13 mouse cellular contexts compared by ENCODE assay signal in the genomic region with DNA sequence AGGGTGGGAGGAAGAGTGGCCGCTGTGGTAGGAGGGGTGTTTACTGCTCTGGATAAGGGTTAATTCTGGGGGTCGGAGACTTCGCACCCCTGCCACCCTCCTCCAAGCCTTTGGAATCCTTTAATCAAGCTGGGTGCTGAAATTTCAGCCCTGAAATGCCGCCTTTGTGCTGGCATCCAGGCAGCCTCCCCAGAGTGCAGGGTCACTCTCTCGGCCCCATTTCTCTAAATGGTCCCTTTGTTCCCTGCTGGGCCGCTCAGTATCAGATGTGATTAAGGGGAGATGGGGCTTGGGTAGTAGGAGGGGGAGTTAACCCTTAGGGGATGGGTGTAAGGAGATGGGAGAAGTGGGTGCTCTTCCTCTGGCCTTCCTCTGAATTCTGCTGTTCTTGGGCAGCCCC. TPM values are rescaled to one million over a fixed set of nuclear protein-coding genes. Genes with fewer than 3 reads are reported as not detected.
DNase-seq lines count a peak whose midpoint lies in the region; ATAC-seq and TF ChIP-seq lines count a peak whose summit lies in the region.
"Had no signal": no experiment of that assay in that cellular context is flagged by ENCODE, and none has a peak within 500 bp of the region (broad histone marks: within the 10 kb centered on the region; RNA-seq: fewer than 3 reads in every experiment).

No protein-coding gene starts in this region.

- 50% methylated on average over 6 of the region's 6 CpGs for WGBS in lung, embryonic 14.5 days
- 48% methylated on average over 6 of the region's 6 CpGs for WGBS in lung, postnatal 0 days
- 34% methylated on average over 6 of the region's 6 CpGs for WGBS in forebrain, embryonic 12.5 days
- WGBS in limb, embryonic 10.5 days: 61% methylated on average over 6 of the region's 6 CpGs
- WGBS in neural tube, embryonic 14.5 days: 44% methylated on average over 6 of the region's 6 CpGs

- no peaks in the 10 kb centered on the region for H3K9me3 ChIP-seq in lung, embryonic 14.5 days (ENCODE audit: low read depth, low read length)
- no peaks in the 10 kb centered on the region for H3K9me3 ChIP-seq in lung, postnatal 0 days (ENCODE audit: low read length)
- H3K9me3 ChIP-seq in forebrain, embryonic 12.5 days: no peaks in the 10 kb centered on the region
- H3K9me3 ChIP-seq in limb, embryonic 10.5 days (replicated peaks): no peaks in the 10 kb centered on the region
- H3K9me3 ChIP-seq in neural tube, embryonic 14.5 days (ENCODE audit: control insufficient read depth, low read length): no peaks in the 10 kb centered on the region

- peaks cover 39% of the 10 kb centered on the region for H3K36me3 ChIP-seq in lung, embryonic 14.5 days (ENCODE audit: insufficient read depth)
- peaks cover 8% of the 10 kb centered on the region; the same call in 1 of the 2 replicates for H3K36me3 ChIP-seq in lung, postnatal 0 days (ENCODE audit: insufficient read depth, low read length)
- H3K36me3 ChIP-seq in forebrain, embryonic 12.5 days (replicated peaks): peaks cover 46% of the 10 kb centered on the region
- H3K36me3 ChIP-seq in limb, embryonic 10.5 days: peaks cover 55% of the 10 kb centered on the region
- H3K36me3 ChIP-seq in neural tube, embryonic 14.5 days (ENCODE audit: control insufficient read depth, insufficient read depth, low read length): peaks cover 24% of the 10 kb centered on the region

- no peak for ATAC-seq in lung, embryonic 14.5 days (ENCODE audit: insufficient read depth)
- no peak for ATAC-seq in lung, postnatal 0 days
- no peak for ATAC-seq in forebrain, embryonic 12.5 days (ENCODE audit: low FRiP score)
- ATAC-seq in neural tube, embryonic 14.5 days (ENCODE audit: low read depth): no peak

- H3K4me3 ChIP-seq in lung, embryonic 14.5 days (ENCODE audit: low read depth, low read length): no peak overlapping the region
- no peak overlapping the region for H3K4me3 ChIP-seq in lung, postnatal 0 days (ENCODE audit: low read depth, low read length)
- no peak overlapping the region for H3K4me3 ChIP-seq in forebrain, embryonic 12.5 days (replicated peaks)
- no peak overlapping the region for H3K4me3 ChIP-seq in limb, embryonic 10.5 days
- H3K4me3 ChIP-seq in neural tube, embryonic 14.5 days (ENCODE audit: low read depth, low read length): no peak overlapping the region

- H3K9ac ChIP-seq in lung, embryonic 14.5 days: no peak overlapping the region
- no peak overlapping the region for H3K9ac ChIP-seq in lung, postnatal 0 days (replicated peaks; ENCODE audit: low read depth)
- no peak overlapping the region for H3K9ac ChIP-seq in forebrain, embryonic 12.5 days
- H3K9ac ChIP-seq in neural tube, embryonic 14.5 days (replicated peaks; ENCODE audit: low read depth, low read length): no peak overlapping the region

- H3K4me1 ChIP-seq in lung, embryonic 14.5 days (ENCODE audit: insufficient read depth): no peaks in the 10 kb centered on the region
- no peaks in the 10 kb centered on the region for H3K4me1 ChIP-seq in lung, postnatal 0 days (ENCODE audit: insufficient read depth, low read depth, low read length)
- H3K4me1 ChIP-seq in forebrain, embryonic 12.5 days: peaks cover 31% of the 10 kb centered on the region
- H3K4me1 ChIP-seq in limb, embryonic 10.5 days: peaks cover 36% of the 10 kb centered on the region
- H3K4me1 ChIP-seq in neural tube, embryonic 14.5 days (ENCODE audit: control insufficient read depth, insufficient read depth, low read length): peaks cover 9% of the 10 kb centered on the region; the same call in 1 of the 2 replicates

- H3K27me3 ChIP-seq in lung, embryonic 14.5 days (ENCODE audit: insufficient read depth, low read length): no peaks in the 10 kb centered on the region
- no peaks in the 10 kb centered on the region for H3K27me3 ChIP-seq in lung, postnatal 0 days (replicated peaks; ENCODE audit: insufficient read depth, low read length)
- no peaks in the 10 kb centered on the region for H3K27me3 ChIP-seq in forebrain, embryonic 12.5 days
- peaks cover 12% of the 10 kb centered on the region; the same call in 1 of the 2 replicates for H3K27me3 ChIP-seq in limb, embryonic 10.5 days (ENCODE audit: low read depth, poor library complexity, severe bottlenecking)
- no peaks in the 10 kb centered on the region for H3K27me3 ChIP-seq in neural tube, embryonic 14.5 days (ENCODE audit: control insufficient read depth, insufficient read depth, low read length)

- peak overlapping the region; percentile 50; the same call in 1 of the 2 replicates for H3K27ac ChIP-seq in lung, embryonic 14.5 days (ENCODE audit: low read depth)
- no peak overlapping the region for H3K27ac ChIP-seq in lung, postnatal 0 days (ENCODE audit: low read length)
- peak overlapping the region; percentile 88 for H3K27ac ChIP-seq in forebrain, embryonic 12.5 days
- peak overlapping the region; percentile 46 for H3K27ac ChIP-seq in limb, embryonic 10.5 days
- peak overlapping the region; percentile 79 for H3K27ac ChIP-seq in neural tube, embryonic 14.5 days (ENCODE audit: low read depth, low read length)
- H3K27ac ChIP-seq: kidney, postnatal 0 days had no signal

- no peak overlapping the region for H3K4me2 ChIP-seq in lung, embryonic 14.5 days
- H3K4me2 ChIP-seq in lung, postnatal 0 days (replicated peaks; ENCODE audit: low read depth, low read length): no peak overlapping the region
- no peak overlapping the region for H3K4me2 ChIP-seq in forebrain, embryonic 12.5 days
- H3K4me2 ChIP-seq in neural tube, embryonic 14.5 days (ENCODE audit: low read depth, low read length): no peak overlapping the region

- DNase-seq in lung, embryonic 14.5 days: no peak
- no peak for DNase-seq in lung, postnatal 0 days (ENCODE audit: low spot score)
- no peak for DNase-seq in limb, embryonic 10.5 days (ENCODE audit: low spot score)
- no peak for DNase-seq in urinary bladder, adult 2 months (ENCODE audit: low spot score)
- DNase-seq in kidney, postnatal 36 days: no peak
- no peak for DNase-seq in cerebellum, postnatal 10 days
- DNase-seq: cerebellum, adult 18-20 months; heart, postnatal 36 days; lung, adult 18-20 months; thymus, postnatal 25 days had no signal

- no peak for TF ChIP-seq EP300 in lung, postnatal 0 days (IDR thresholded peaks at IDR 0.05)

- TF ChIP-seq CTCF in lung, embryonic 14.5 days (IDR thresholded peaks at IDR 0.05; ENCODE audit: low read depth): no peak
- TF ChIP-seq CTCF in lung, postnatal 0 days (IDR thresholded peaks at IDR 0.05): no peak

RNA-seq across cellular contexts. Expression of a gene that starts 11.7 kb away (rescaled TPM):
- 6.0 and 7.1 TPM in 2 replicates for polyA plus RNA-seq in lung, embryonic 14.5 days (2014; fragmentation: Nextera tagmentation; extraction: Ambion mirVana)
- 29.8 and 30.4 TPM in 2 replicates for polyA plus RNA-seq in lung, postnatal 0 days (2015; fragmentation: Nextera tagmentation; extraction: Ambion mirVana)
- 9.2 and 12.2 TPM in 2 replicates for polyA plus RNA-seq in forebrain, embryonic 12.5 days (2016; fragmentation: Nextera tagmentation; extraction: Ambion mirVana)
- 5.2 and 5.7 TPM in 2 replicates for polyA plus RNA-seq in limb, embryonic 10.5 days (2016; fragmentation: Nextera tagmentation; extraction: Ambion mirVana)
- 13.3 and 18.0 TPM in 2 replicates for polyA plus RNA-seq in neural tube, embryonic 14.5 days (2014; fragmentation: Nextera tagmentation; extraction: Ambion mirVana)
- 3.7 and 4.0 TPM in 2 replicates for polyA plus RNA-seq in urinary bladder, adult 2 months (2012; rRNA removed)

RNA-seq across cellular contexts. Expression of a gene that starts 11.9 kb away (rescaled TPM):
- 315 and 325 TPM in 2 replicates for polyA plus RNA-seq in lung, embryonic 14.5 days (2014; fragmentation: Nextera tagmentation; extraction: Ambion mirVana)
- 243 and 261 TPM in 2 replicates for polyA plus RNA-seq in lung, postnatal 0 days (2015; fragmentation: Nextera tagmentation; extraction: Ambion mirVana)
- 368 and 375 TPM in 2 replicates for polyA plus RNA-seq in forebrain, embryonic 12.5 days (2016; fragmentation: Nextera tagmentation; extraction: Ambion mirVana)
- polyA plus RNA-seq in limb, embryonic 10.5 days (2016; fragmentation: Nextera tagmentation; extraction: Ambion mirVana): 351 and 426 TPM in 2 replicates
- polyA plus RNA-seq in neural tube, embryonic 14.5 days (2014; fragmentation: Nextera tagmentation; extraction: Ambion mirVana): 276 and 304 TPM in 2 replicates
- polyA plus RNA-seq in urinary bladder, adult 2 months (2012; rRNA removed): 145 and 194 TPM in 2 replicates

RNA-seq across cellular contexts. Expression of a gene that starts 12.3 kb away (rescaled TPM):
- 0.37 and 0.79 TPM in 2 replicates for polyA plus RNA-seq in lung, embryonic 14.5 days (2014; fragmentation: Nextera tagmentation; extraction: Ambion mirVana)
- 0.11 and 0.31 TPM in 2 replicates for polyA plus RNA-seq in lung, postnatal 0 days (2015; fragmentation: Nextera tagmentation; extraction: Ambion mirVana)
- polyA plus RNA-seq in forebrain, embryonic 12.5 days (2016; fragmentation: Nextera tagmentation; extraction: Ambion mirVana): 1.5 and 2.4 TPM in 2 replicates
- polyA plus RNA-seq in limb, embryonic 10.5 days (2016; fragmentation: Nextera tagmentation; extraction: Ambion mirVana): 0.75 and 1.8 TPM in 2 replicates
- polyA plus RNA-seq in neural tube, embryonic 14.5 days (2014; fragmentation: Nextera tagmentation; extraction: Ambion mirVana): 7.7 and 14.5 TPM in 2 replicates
- polyA plus RNA-seq in urinary bladder, adult 2 months (2012; rRNA removed): 11.0 and 11.8 TPM in 2 replicates

RNA-seq across cellular contexts. Expression of a gene that starts 44.0 kb away (rescaled TPM):
- 7.5 and 9.0 TPM in 2 replicates for polyA plus RNA-seq in lung, embryonic 14.5 days (2014; fragmentation: Nextera tagmentation; extraction: Ambion mirVana)
- 8.4 and 9.1 TPM in 2 replicates for polyA plus RNA-seq in lung, postnatal 0 days (2015; fragmentation: Nextera tagmentation; extraction: Ambion mirVana)
- polyA plus RNA-seq in forebrain, embryonic 12.5 days (2016; fragmentation: Nextera tagmentation; extraction: Ambion mirVana): 8.4 and 9.5 TPM in 2 replicates
- polyA plus RNA-seq in limb, embryonic 10.5 days (2016; fragmentation: Nextera tagmentation; extraction: Ambion mirVana): 6.8 and 9.7 TPM in 2 replicates
- 12.6 and 13.1 TPM in 2 replicates for polyA plus RNA-seq in neural tube, embryonic 14.5 days (2014; fragmentation: Nextera tagmentation; extraction: Ambion mirVana)
- polyA plus RNA-seq in urinary bladder, adult 2 months (2012; rRNA removed): 63.5 and 79.4 TPM in 2 replicates
